Mouse (Mus musculus) c-Kit-positive CD71-positive TER-119-negative erythroid progenitor cells, embryonic 14.5 days (primary cell): Measurements from ENCODE around the gene Fam78b.

Source experiments
- DNase-seq: peaks from one replicate; pipeline ENCODE4 v3.0.0-alpha.2; 2013; ENCODE audit warnings: low read depth

Gene Fam78b

DNA sequence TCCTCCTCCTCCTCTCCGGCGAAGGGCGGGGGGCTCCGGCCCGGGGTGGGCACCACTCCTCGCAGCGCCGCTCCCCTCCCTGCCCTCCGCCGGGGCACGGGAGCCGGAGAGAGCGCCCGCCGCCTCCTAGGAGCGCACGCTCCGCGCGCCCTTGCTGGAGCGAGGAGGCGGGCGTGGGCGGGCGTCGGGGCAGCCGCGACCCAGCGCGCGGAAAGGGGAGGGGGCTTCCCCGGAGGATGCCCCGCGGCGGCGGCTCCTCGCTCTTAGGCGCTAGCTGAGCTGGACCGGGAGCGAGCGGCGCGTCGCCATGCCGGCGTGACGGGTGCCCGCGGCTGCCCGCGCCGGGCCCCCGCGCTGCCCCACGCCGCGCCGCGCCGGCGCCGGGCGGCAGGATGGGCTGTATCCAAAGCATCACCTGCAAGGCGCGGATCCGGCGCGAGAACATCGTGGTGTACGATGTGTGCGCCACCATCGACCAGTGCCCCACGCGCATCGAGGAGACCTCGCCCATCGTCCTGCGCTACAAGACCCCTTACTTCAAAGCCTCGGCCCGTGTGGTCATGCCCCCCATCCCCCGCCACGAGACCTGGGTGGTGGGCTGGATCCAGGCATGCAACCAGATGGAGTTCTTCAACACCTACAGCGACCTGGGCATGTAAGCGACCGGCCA lies at the start of gene Fam78b:
TSS of gene Fam78b (plus strand) at position 244 of the 670 bp plus-strand sequence.
- DNase-seq: no peak

DNA sequence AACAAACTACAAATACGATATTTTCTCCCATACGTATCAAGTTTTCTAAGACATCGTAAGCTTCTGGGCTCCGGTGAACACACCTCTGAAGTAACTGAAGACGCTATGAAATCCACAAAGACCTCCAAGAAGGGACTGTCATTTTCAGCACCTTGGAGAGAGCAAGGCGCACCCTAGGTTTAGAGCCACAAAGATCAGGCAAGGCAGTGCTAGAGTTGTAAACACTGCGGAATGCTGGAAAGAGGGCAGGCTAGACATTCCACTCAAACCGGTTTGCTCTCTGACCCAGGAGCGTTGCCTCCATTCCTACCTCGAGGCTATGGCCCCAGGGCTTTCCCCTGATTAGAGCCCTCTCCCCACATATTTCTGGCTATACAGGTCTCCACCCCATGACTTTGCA lies 36.7 kb upstream of the Fam78b start:
- peak; percentile 3 for DNase-seq

DNA sequence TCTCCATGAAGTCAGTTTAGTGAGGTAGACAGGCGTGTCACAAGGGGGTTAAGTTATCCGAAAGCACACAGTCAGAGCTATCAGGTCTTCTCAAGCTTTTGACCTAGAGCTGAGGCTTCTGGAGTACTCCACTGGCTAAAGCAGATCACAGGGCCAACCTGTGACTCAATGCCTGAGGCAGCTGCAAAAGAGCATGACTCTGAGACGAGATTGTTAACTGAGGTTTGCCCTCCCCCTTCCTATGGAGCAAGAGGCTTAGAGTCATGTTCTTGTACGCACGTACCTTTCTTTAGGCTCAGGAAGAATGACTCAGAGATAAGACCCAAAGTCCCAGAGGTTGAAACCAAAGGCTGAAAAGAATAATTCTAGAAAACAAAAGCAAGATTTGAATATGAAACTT lies 32.9 kb upstream of the Fam78b start:
- DNase-seq: no peak

DNA sequence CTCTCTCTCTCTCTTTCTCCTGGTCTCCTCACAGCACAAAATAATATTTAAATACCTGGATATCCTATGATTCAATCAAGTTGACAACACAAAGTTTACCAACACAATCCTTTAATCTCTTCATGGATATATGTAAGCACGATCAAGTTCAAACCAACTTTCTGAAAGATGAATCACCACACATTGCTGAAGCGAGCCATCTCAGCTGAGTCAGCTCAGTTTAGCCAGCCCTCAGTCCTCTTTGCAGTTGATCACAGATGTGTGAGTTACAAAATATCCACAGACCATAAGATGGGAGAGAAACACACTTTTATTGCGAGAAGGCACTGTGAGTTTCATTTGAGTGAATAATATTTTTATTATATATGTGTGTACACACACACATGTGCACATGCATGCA lies 27.5 kb upstream of the Fam78b start:
- no peak for DNase-seq

DNA sequence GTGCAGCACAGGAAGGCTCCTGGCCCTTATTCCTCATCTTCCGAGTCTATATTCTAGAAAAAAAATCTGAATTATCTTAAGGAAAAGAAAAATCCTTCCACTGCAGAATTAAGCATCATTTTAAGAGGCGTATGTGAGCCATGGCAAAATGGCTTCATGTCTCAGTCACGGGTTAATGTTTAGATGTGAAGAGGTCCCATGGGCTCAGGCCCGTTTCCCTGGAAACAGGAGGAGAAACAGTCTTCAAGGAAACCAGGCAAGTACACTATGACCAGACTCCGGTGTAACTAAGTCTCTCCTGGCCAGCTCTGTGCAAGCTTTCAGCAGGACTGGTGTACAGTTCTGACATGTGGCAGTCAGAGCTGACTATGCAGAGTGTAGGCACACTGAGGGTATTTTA lies 22.6 kb upstream of the Fam78b start:
- DNase-seq: no peak

DNA sequence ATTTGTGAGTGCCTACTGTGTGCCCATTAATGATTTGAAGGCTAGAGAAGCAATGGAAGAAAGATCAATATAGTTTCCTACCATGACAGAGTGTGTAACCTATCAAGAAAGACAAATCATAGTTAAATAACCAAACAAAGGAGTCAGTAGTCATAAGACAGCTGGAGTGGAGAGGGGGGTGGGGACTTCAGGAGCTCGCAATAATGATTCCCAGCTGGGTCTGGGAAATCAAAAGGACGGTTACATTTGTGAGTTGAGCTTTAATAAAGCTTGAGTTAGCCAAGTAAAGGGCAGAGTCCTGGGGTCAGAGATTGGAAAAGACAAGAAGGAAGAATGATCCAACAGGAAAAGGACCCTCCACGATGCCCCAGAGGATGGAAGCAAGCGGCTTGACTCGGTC lies 7.0 kb upstream of the Fam78b start:
- no peak for DNase-seq

DNA sequence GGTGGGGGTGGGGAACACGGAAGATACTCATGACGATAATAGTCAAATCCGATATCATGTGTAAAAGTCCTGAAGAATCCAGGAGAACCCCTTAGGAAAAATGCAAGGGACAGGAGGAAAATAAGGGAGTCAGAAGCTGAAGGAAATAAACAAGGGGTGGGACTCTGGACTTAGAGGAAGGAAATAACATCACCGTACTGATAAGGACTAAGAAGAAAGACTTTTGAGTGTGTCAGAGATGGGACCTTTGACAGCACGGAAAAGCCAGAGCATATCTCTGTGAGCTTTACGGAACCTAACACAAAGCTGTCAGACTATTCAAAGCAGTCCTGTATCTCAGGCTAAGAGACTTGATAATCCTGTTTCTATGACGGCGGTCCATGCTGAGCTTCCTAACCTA lies 5.0 kb upstream of the Fam78b start:
- DNase-seq: no peak

DNA sequence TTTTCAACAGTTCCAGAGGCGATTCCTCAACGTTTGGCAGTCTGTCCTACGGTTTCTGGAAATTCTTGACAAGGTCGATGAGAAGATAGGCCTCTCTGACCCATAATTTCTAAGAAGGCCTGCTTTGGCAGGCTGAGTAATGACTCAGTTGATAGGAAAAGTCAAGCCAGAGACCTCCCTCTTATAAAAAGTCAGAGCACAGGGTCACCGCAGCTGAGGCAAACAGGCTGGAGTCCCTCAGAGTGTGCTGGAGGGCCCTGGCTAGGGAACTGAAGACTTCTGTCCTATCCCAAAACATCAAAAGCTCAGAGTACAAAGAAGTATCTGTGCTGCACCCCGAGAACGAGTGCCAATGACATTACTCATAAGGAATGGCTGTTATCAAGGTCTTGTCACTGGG lies 4.4 kb upstream of the Fam78b start:
- no peak for DNase-seq

DNA sequence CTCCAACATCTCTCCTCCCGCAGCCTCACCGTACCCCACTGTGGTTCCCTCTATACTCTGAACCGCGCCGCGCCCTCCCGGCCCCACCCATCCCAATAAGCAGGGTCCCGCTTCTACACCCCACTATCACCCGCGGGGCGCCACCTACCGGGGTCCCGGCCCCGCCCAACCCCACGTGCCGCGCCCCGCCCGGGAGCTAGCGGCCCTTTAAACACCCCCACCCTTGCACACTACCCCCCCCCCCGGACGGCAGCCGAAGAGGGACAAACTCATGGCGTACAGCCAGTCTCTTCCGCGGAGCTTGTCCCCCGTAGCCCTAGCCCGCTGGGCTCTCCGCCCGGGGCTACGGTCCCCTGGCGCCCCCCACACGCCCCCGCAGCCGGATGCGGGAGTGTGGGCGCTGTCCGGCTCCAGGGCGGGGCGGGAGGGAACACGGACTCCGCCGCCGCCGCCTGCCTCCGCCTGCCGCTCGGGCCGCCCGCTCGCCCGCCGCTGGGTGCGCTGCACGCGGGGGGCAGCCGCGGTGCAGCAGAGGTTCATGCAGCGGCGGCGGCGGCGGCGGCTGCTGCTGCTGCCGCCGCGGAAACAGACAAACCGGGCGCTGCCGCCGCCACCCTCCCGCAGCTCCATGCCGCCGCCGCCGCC lies 566 bp upstream of the Fam78b start:
- DNase-seq: no peak

DNA sequence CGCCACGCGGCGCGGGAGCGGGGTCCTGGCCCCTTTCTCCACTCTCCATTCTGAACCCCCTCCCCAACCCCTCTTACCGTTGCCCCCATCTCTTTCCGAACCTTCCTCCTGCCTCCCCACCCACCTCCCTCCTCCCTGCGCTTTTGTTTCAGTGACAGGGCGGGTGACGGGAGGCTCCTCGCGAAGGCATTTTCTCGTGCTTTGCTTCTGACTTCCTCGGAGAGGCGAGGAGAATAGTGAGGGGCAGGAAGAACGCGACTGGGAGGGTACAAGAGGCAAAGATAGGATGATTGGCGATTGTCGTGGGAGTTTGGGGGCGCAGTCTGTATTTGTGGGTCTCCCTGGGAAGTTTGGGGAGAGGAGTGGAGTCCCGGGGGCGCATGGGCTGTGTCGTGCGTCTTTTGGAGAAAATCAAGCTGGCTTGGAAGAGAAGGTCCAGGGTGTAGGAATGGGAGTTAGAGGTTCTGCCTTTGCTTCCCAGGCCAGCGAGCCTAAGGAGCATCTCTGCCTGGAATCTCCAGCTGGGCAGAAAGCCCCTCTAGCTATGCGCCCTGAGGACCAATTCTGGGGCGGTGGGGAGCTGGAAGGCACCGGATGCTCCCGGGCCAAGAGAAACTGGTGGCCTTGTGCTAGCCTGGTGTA lies 748 bp downstream of the Fam78b start:
- DNase-seq: no peak

DNA sequence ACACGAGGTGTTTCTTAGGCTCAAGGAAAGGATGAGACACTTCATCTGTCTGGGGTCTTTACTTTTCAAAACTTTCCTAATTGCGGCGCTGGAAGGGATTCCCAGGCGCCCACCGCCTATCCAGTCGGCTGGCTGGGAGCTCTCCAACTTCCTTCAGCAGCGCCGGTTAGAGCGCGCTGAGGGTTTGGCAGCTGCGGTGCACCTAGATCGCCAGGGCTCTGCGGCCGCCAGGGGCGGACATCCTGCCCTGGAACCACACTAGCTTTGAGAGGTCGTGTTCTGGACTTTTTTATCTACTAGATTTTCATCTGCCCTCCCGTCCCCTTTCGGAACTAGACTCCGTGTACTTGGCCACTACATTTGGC lies 1.3 kb downstream of the Fam78b start:
- DNase-seq: no peak

DNA sequence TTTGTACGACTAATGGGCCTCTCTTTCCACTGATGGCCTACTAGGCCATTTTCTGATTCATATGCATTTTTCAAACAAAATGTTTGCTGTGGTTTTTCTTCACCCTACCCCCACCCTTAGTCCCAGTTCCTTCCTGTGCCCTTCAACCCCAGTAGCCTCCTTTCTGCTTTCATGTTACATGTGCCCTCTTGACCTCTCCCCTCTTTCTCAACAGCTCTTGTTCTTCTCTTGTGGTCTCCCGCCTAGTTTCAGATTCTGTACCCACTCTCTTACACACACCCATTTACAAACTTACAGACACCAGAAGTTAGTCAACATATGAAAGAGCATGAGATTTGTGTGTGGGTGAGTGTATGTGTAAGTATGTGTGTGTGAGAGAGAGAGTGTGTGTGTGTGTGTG lies 3.4 kb downstream of the Fam78b start:
- no peak for DNase-seq

DNA sequence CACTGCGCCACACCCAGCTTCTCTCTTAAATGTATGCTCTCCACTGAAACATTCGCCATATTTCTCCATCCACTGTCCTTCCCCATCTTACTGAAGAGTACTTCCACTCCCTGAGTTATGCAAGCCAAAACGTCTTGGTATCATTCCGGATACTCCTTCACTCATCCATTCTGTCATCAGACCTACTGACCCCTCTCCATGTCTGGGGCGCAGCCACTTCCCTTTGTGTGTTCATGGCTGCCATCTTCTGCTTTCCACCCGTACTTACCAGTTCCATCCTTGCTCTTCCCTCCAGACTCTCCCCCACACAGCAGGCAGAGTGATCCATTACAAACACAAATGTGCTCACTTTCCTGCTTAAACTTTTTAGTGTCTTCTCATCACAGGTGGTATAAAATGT lies 6.1 kb downstream of the Fam78b start:
- DNase-seq: no peak

DNA sequence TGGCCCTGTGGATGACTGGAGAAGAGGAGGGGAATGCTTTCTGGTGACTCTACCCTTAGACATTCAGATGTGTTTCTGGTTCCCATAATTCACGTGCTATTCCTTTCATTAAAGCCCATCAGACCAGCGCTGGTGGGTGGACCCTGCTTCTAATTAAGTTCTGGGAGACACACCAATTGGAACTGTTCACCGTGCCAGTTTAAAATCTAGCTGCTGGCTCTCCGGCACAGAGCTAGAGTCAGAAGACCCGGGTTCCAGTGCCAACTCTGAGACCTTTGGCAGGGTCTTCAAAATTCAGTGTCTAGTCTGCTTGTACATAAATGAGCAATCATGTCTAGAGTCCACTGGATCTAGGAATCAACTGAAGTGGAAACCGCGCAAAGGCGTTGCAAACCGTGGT lies 9.0 kb downstream of the Fam78b start:
- DNase-seq: no peak

DNA sequence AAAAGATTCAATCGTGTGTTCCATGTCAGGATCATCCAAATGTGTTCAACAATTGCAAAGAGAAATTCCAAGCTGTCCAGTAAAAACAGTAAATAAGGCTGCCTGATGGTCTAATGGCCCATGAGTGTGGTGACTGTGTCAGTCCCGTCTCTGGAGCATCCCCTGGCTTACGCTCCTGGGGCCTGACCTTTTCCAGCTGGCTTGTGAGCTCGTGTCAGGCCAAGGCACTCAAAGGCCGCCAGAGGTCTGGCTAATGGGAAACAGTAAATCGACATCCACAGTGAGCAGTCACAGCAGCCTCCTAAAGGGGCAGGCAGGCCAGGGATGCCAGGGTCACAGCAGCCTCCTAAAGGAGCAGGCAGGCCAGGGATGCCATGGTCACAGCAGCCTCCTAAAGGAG lies 10.1 kb downstream of the Fam78b start:
- no peak for DNase-seq

DNA sequence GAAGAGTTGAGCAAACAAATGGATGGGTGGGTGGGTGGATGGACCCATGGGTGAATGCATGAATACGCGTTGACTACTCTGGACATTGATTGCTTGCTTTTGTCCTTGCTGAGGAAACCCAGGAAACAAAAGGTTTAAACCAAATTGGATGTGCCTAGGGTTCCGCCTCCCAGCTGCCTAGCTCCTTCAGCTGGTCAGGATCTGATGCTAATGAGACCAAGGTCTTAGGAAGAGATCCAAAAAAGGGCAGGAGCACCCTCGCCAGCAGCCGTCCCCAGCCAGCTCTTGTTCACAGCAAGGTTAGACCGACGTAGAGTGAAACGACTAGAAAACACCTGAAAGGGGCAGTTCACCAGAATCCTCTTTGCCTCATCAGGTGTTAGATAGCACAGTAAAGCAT lies 11.4 kb downstream of the Fam78b start:
- DNase-seq: no peak

DNA sequence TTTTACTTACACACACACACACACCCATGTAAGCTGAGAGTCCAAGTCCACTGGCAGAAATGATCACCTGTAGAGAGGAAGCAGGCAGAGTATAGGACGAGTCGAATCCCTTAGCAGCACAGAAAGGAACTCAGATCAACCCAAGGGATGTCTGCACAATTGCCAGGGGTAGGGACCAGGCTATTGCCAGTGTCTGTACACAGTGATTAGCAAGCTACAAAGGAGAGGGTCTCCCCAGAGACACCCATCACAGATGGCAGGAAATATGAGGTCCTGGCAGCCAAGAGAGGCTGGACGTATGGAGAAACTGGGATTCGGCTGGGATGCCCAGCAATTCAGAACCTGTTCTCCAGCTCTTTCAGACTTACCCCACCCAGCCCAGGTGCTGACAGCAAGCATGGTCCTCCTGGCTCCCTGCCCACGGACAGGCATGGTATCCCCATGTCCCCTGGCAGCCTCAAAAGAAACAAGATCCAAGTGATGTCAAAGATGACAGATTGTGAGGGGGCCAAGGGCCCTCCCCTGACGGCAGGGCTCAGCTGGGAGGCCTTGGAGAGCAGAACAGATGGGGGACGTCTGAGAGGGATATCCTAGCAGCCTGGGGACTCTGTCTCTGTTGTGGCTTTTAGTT lies 12.1 kb downstream of the Fam78b start:
- DNase-seq: no peak

DNA sequence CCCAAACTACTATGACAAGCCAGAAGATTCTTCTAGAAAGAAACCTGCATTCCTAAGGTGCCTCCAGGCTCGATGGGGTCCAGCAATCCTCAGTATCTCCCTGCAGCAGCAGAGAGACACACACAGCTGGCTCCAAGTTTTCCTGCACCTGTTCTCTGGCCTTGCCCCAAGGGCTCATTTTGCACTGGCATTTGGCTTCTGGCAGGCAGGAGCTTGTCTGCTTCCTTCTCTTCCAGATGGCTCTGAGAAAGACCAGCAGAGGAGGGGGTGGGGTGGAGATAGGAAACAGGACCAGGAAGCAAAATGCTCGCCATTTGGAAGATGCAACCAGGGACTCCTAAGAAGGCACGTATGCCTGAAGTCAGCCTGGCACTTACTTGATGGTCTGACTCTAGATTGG lies 15.1 kb downstream of the Fam78b start:
- no peak for DNase-seq

DNA sequence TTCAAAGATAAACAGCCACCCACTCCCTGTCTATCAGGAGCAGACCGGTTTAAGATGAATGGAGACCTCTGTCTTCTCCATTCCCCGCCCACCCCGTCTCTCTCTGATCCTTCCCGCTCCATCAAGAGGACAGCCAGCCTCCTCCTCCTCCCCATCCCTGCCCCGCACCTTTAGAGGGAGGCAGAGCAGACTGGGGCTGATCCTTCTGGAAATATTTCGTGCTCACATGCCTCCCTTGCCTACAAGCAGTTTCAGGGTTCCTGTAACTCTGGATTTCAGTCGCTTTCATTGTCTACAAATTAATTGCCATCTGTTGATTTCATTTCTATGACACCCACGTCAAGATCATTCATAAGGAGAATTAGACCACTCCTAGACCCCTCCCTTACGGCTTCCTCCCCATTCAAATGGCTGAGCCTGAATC lies 20.8 kb downstream of the Fam78b start:
- DNase-seq: no peak

DNA sequence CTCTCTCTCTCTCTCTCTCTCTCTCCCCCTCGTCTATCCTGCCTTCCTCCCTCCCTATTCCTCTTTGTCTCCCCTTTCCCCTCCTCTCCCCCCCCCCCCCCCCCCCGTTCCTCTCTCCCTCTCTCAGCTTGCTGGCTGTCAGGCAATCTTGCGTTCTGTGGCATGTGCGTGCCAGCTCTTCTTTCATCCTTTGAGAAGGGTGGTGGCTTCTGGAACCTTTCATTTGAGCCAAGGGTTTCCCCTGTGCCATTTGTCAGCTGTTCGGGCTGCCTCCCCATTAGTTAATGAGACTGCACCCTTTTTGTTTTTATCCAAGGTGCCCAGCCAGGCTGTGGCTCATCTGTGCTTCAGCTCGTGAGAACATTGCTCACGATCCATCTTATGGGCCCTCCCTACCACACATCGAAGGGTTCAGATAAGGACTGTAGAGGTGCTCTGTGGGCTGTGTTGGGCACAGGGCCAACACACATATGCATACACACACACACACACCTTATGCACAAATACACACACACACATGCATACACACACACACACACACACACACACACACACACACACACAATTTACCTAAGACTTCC lies 21.4 kb downstream of the Fam78b start:
- DNase-seq: no peak

DNA sequence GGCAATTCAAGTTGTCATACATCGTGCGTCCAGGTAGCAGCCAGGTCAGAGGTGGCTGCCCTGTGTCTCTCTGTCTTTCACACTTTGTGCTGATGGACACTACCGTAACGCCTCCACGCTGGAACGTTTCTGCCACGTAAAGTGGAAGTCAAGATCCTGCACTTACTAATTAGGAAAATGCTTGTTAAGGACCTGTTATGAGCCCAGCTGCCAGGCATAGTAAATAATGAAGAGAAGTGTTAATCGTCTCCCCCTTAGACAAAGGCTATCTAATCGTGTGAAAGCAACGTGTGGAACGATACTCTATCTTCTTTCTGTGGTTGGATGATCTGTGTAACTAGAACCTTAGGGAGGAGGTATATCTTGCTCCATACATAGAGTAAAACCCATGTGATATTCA lies 22.6 kb downstream of the Fam78b start:
- DNase-seq: no peak

DNA sequence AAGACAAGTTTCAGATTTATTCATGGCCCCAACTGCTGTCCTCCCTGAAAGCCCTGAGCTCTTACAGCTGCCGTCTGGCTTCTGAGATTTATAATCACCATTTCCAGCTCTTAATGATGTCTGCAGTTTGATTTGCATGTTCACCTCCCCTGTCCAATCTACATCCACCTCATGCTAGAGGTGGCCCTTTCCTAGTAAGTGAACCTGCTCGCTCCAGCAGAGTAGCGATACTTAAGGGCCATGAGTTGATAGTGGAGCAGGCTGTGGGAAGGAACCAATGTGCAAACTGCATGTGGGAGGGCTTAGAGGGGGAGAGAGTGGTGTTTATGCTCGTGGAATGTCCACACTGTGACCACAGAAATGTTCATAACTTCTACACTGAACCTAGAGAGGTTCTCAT lies 23.7 kb downstream of the Fam78b start:
- DNase-seq: no peak

DNA sequence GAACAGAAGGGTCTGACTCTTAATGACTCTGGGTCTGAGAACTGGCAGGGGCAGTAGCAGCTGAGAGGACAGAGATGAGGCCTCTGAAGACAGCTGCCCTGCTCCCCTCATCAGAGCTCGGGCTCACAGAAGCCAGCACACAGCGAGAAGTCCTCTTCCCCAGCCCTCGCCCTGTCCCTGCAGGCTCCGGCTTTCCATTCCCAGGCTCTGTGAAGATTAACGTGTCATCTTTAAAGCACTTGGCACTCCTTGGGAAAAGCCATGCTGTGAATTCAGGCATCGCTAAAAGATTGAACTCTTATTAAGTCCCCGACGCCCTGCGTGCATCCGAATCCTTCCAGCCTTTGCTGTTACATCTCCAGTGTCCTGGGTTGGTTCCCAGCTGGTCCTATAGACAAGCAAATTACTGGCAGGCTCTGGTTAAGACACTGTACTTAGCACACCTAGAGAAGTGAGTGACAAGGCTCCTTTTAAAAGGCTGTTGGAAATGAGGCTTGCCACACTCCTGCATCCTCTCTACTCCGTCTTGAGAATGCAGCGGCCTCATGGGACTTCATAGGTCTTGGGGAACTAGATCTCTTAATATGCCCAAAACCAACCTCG lies 30.9 kb downstream of the Fam78b start:
- DNase-seq: no peak
